Mouse (Mus musculus) forebrain, embryonic 10.5 days (tissue): ENCODE measurements at regions not wholly inside any gene's neighbourhood (a gene's known extent, or its start where the extent isn't known, plus 50 kb on each side); places are given as distances from the start of the nearest gene placed in this dataset.

ENCODE experiments used
- DNase-seq: peaks from one replicate; pipeline ENCODE4 v3.0.0-alpha.2; 2017; ENCODE audit warnings: low spot score; ENCODE audit errors: extremely low spot score
- H3K27ac ChIP-seq: fragments of 300-500 bp; sonication (generic); 2 replicates; pipeline ENCODE4 v1.5.1; 2016; ENCODE audit warnings: mild to moderate bottlenecking
- H3K27me3 ChIP-seq: fragments of 300-500 bp; sonication (generic); 2 replicates; pipeline ENCODE4 v1.6.1; 2016; ENCODE audit warnings: mild to moderate bottlenecking; ENCODE audit not compliant: poor library complexity, severe bottlenecking
- H3K36me3 ChIP-seq: fragments of 300-500 bp; sonication (generic); replicated peaks from 2 replicates; pipeline ENCODE4 v1.6.1; 2016; ENCODE audit warnings: mild to moderate bottlenecking, moderate library complexity
- H3K4me1 ChIP-seq: fragments of 300-500 bp; sonication (generic); 2 replicates; pipeline ENCODE4 v1.6.1; 2016
- H3K4me3 ChIP-seq: fragments of 300-500 bp; sonication (generic); 2 replicates; pipeline ENCODE4 v1.5.1; 2016; ENCODE audit warnings: mild to moderate bottlenecking, moderate library complexity
- H3K9me3 ChIP-seq: fragments of 300-500 bp; sonication (generic); 2 replicates; pipeline ENCODE4 v1.6.1; 2016; ENCODE audit warnings: mild to moderate bottlenecking, moderate library complexity
- whole genome bisulfite sequencing: fragments of 180-500 bp; shearing (Covaris S2); methylation state at CpG from one replicate; pipeline ENCODE4 v1.1.7; 2016; 5-methylcytosine and 5-hydroxymethylcytosine counted together

DNA sequence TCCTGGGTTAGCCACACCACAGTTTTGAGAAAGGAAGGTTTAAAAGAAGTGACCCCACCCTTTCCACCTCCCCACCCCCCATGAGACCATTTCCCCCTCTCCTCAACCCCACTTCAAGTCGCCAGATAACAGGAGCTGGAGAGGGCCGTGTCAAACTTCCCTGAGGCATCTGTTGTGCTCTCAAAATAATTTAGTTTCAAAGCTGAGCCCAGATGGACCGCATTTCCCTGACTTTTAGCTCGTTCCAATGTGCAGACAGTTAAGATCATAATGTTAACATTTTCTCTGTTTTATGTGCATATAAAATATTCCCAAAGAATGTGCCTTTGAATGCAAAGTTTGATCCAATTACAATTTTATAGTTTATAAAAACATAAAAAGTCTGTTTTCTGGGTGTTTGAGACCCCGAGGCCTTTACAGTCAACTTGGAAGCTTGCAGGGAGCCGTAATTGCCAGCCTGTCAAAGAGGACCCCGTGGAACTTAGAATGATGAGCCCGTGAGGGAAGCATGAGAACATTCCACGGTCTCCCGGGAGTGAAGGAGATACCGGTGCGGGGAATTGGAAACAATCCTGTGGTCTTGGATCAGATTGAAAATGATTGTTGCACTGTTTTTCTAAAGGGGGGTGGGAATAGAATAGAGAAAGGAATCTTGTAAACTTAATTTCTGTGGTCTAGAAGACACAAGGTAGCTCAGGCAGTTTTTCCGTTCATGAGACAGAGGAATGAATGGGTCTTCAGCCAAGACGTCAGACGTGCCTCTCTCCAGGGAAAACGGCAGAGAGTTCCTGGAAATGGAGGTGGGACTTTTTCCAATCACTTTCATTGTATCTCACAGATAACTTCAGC is 903.3 kb downstream of the Mrps31 start:
- WGBS = 88% methylated on average over 16 of the region's 16 CpGs
- H3K27ac ChIP-seq = no peak overlapping the region

DNA sequence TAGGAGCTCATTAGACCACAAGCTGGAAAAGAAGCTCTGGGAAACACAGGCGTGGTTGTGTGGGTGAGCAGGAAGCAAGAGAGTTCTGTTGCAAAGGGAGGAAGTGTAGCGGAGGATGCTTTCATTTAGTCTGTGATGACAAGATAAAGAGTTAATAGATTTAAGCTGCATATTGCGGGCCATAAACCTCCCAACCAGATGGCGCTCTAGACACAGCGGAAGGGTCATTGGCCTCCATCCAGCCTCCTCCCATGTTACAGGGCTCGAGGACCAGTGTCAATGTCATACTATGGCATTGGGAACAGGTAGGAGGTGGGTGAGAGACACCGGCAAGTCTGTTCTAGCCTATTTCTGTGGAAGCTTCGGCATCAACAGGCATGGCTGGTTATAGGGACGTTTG is 908.4 kb downstream of the Mrps31 start:
- H3K4me3 ChIP-seq = no peak overlapping the region
- no peaks in the 10 kb centered on the region for H3K36me3 ChIP-seq
- H3K4me1 ChIP-seq = 0 out of 2 replicates have a peak, but pooled peaks cover 7% of the 10 kb centered on the region
- DNase-seq = no peak
- no peak overlapping the region for H3K27ac ChIP-seq
- H3K9me3 ChIP-seq = no peaks in the 10 kb centered on the region
- H3K27me3 ChIP-seq = no peaks in the 10 kb centered on the region
- 70% methylated on average over 9 of the region's 9 CpGs for WGBS

More for the DNA sequence above, 903.3 kb downstream of the Mrps31 start:
- H3K27me3 ChIP-seq = no peaks in the 10 kb centered on the region
- H3K4me3 ChIP-seq = no peak overlapping the region
- H3K36me3 ChIP-seq = no peaks in the 10 kb centered on the region
- no peak for DNase-seq
- H3K4me1 ChIP-seq = 0 out of 2 replicates have a peak, but pooled peaks cover 5% of the 10 kb centered on the region
- peaks cover 6% of the 10 kb centered on the region; the same call in 1 of the 2 replicates for H3K9me3 ChIP-seq

DNA sequence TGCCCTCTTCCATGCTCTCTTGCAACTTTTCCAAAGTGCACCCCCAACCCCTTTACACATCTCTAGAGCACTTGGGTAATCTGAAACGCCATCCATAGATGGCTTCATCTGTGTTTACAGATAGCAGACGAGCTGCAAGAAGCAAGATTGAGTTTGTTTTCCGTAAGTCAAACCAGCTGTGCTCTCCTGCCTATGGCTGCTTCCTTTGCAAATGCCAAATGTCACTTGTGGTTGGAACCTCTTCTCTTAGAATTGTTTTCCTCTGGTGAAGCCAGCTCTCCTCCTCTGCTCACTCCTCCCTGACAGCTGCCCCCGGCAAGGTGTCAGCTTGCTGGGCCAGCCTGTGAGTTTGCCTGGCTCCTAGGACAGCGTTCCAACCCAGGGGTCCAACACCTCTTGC is 910.0 kb downstream of the Mrps31 start:
- 69% methylated on average over 5 of the region's 5 CpGs for WGBS
- no peak overlapping the region for H3K27ac ChIP-seq
- H3K27me3 ChIP-seq = no peaks in the 10 kb centered on the region

DNA sequence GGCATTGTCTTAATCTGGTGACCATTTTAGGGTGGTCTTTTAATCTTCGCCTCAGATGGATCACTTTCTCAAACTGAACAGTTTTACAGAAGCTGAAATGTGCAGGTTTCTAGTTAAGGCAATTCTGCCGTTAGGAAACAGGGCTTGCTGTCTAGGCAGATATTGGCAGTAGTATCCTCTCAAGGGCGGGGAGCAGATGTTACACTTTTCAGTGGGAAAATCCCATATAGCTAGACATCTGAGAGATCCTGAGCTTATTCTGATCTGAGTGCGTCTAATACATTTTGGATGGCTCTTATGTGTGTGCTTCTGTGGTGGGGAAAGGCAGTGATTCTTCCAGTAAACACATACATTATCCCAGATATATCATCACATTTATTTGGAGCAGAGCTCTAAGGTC is 916.1 kb downstream of the Mrps31 start:
- WGBS = 87% methylated on average over 4 of the region's 4 CpGs
- Histone ChIP-seq H3K36me3 (no peaks in the 10 kb centered on the region), H3K4me3 (no peak overlapping the region), H3K27ac (no peak overlapping the region), H3K9me3 (no peaks in the 10 kb centered on the region), H3K4me1 (no peaks in the 10 kb centered on the region), H3K27me3 (no peaks in the 10 kb centered on the region)
- no peak for DNase-seq

More for the DNA sequence above, 910.0 kb downstream of the Mrps31 start:
- H3K4me1 ChIP-seq = 0 out of 2 replicates have a peak, but pooled peaks cover 7% of the 10 kb centered on the region
- no peaks in the 10 kb centered on the region for H3K9me3 ChIP-seq
- no peaks in the 10 kb centered on the region for H3K36me3 ChIP-seq
- no peak for DNase-seq
- no peak overlapping the region for H3K4me3 ChIP-seq

DNA sequence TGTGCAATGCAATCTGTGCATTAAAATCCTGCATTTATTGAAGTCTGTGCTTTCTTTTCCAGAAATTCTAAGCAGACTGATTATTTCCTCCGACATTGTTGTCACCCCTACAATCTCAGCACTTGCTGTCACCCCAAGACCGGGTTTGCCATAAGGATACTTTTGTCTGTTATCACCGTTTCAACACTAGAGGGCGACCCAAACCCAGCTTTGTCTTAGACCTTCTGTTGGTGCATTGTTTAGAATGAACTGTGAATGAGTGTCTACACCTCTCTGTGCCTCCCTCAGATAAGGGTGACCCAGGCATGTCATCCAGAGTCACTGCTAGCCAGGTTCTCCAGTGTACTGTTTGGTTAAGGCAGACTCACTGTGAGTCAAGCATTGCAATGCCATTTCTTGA is 933.0 kb downstream of the Mrps31 start:
- Histone ChIP-seq H3K4me1 (no peaks in the 10 kb centered on the region), H3K9me3 (peaks cover 6% of the 10 kb centered on the region), H3K36me3 (no peaks in the 10 kb centered on the region), H3K27me3 (no peaks in the 10 kb centered on the region), H3K27ac (no peak overlapping the region), H3K4me3 (no peak overlapping the region)
- WGBS = 20% methylated on average over 4 of the region's 4 CpGs
- DNase-seq = no peak

DNA sequence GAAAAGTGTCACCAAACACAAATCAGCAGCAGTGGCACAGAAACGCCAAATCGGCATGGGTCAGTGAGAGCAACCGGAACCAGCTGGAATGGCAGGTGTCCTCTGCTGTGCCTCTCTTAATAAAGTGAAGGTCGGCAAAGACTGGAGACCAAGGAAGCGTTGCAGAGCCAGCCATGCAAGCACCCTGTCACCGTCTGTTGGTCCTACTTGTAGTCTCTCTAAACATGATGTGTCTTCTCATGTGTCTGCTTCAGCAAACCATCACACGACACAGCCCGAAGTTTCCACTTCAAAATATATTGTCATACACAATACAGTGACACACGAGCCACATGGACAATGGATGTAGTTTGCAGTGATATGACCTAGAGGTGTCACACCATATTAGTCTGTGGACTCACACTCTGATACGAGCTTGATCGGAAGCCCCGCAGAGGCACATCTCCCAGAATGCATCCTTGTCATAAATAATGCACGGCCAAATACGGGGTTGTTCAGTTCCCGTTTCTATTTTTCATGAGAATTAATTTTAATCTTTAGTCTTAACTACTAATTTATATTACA is 940.3 kb downstream of the Mrps31 start:
- Histone ChIP-seq H3K9me3 (peaks cover 3% of the 10 kb centered on the region; the same call in 1 of the 2 replicates), H3K4me1 (peaks cover 10% of the 10 kb centered on the region), H3K27ac (no peak overlapping the region), H3K4me3 (no peak overlapping the region), H3K36me3 (no peaks in the 10 kb centered on the region), H3K27me3 (no peaks in the 10 kb centered on the region)
- no peak for DNase-seq
- WGBS = 94% methylated on average over 15 of the region's 15 CpGs

DNA sequence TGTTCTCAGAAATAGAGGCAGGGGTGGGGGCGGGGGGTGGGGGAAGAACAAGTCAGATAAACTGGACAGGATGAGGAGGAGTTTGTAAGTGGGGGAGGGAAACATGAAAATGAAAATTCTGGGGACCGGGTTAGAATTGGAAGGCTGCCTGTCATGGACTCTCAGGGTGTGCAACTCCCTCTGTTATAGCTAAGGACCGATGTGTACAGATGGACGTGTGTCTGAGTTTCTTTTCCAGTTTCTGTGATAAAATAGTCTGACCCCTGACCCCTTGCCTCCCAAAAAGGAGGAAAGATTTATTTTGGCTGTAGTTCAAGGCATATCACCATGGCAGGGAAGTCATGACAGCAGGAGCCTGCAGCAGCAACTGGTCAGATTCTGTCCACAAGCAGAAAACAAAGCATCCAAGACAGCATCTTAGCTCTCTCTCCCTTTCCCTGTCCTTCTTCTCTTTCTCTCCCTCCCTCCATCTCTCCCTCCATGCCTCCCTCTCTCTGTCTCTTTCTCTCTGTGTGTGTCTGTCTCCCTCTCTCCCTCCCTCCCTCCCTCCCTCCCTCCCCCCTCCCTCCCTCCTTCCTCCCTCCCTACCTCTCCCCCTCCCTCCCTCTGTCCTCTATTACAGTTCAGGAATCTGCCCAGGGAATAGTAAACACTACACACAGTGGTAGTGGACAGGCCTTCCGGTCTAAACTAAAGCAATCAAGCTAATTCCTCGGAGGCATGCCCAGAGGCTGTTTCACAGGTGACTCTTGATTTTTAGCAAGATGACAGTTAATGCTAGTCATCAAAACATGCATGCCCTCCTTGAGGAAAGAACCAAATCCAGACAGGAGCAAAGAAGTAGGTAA is 941.3 kb downstream of the Mrps31 start:
- WGBS = 72% methylated on average over 6 of the region's 6 CpGs
- no peak overlapping the region for H3K4me3 ChIP-seq
- H3K27me3 ChIP-seq = no peaks in the 10 kb centered on the region
- no peak for DNase-seq
- peaks cover 10% of the 10 kb centered on the region for H3K4me1 ChIP-seq
- no peaks in the 10 kb centered on the region for H3K36me3 ChIP-seq
- peak overlapping the region; percentile 56 for H3K27ac ChIP-seq
- peaks cover 3% of the 10 kb centered on the region; the same call in 1 of the 2 replicates for H3K9me3 ChIP-seq

DNA sequence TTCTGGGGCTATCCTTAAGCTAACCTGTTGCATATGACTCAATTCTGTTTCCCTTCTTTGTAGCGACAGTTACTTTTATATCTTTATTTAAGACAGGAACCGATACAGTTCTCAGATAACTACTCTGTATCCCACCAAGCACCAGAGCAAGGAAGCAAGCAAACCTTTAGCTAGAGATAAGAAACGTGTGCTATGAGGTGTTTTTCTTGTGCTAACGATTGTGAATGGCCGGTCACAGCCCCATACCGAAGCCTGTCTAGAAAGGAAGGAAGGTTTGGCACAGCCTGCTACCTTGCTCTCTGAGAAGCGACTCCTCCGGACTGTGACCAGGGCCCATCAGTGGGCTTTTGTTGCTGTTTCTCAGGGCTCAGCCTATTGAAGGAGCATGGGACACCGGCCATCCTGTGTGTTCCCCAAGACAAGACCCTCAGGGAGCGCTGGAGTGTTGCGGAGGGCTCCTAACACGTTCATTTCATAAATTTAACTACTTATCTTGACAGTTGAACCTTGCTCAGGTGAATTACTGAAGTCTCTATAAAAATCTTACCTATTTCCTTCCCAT is 949.0 kb downstream of the Mrps31 start:
- 29% methylated on average over 12 of the region's 12 CpGs for WGBS
- peaks cover 4% of the 10 kb centered on the region; the same call in 1 of the 2 replicates for H3K36me3 ChIP-seq
- peak; percentile 46 for DNase-seq
- H3K4me1 ChIP-seq = peaks cover 24% of the 10 kb centered on the region
- H3K27ac ChIP-seq = peak overlapping the region; percentile 91
- peaks cover 18% of the 10 kb centered on the region for H3K9me3 ChIP-seq
- H3K27me3 ChIP-seq = no peaks in the 10 kb centered on the region
- peak overlapping the region; percentile 12; the same call in 1 of the 2 replicates for H3K4me3 ChIP-seq

DNA sequence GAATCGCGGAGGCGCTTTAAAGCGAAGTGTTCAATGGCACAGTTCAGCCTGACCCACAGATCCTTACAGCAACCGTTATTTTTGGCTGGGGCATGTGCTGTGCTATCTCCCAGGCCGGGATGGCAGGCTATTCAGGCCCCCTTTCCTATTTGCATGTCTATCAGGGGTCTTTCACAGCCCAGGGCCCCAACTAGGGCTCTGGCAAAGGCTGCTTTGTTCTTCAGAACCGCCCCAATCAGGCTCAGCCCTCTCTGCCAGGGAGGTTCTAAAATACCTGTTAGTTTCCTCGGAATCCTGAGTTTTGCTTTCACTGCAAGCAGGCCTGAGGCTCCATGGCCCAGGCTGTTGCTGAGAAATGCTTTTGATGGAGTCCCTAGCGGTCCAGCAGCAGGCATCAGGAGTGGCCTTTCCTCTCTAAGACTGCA is 949.7 kb downstream of the Mrps31 start:
- H3K36me3 ChIP-seq = peaks cover 4% of the 10 kb centered on the region; the same call in 1 of the 2 replicates
- peak overlapping the region; percentile 91 for H3K27ac ChIP-seq
- H3K4me1 ChIP-seq = peaks cover 24% of the 10 kb centered on the region
- peak overlapping the region; percentile 23; the same call in 1 of the 2 replicates for H3K4me3 ChIP-seq
- DNase-seq = peak; percentile 83
- 8% methylated on average over 9 of the region's 9 CpGs for WGBS
- H3K27me3 ChIP-seq = no peaks in the 10 kb centered on the region
- H3K9me3 ChIP-seq = peaks cover 26% of the 10 kb centered on the region
